Mouse (Mus musculus): ENCODE measurements around the gene Tlcd1.

Gene Tlcd1

GRCm38 (mm10) chr11:78202372-78202771, 25.9 kb downstream of the Tlcd1 start:
- DNase-seq (ENCODE audit: extremely low spot score, low read depth, low spot score) = no peak

- DNase-seq (ENCODE audit: extremely low spot score, low read depth, low spot score) = no peak
Observed at GRCm38 (mm10) chr11:78204287-78204686, 27.8 kb downstream of the Tlcd1 start.

- DNase-seq (ENCODE audit: extremely low spot score, low read depth, low spot score) = no peak
Observed at GRCm38 (mm10) chr11:78205361-78206206, 29.1 kb downstream of the Tlcd1 start.

- no peak for DNase-seq (ENCODE audit: extremely low spot score, low read depth, low spot score)
Observed at GRCm38 (mm10) chr11:78207190-78207589, 30.7 kb downstream of the Tlcd1 start.

- no peak for DNase-seq (ENCODE audit: extremely low spot score, low read depth, low spot score)
Observed at GRCm38 (mm10) chr11:78209886-78210285, 33.4 kb downstream of the Tlcd1 start.

GRCm38 (mm10) chr11:78210615-78211014, 34.1 kb downstream of the Tlcd1 start:
- DNase-seq (ENCODE audit: extremely low spot score, low read depth, low spot score) = no peak

- no peak for DNase-seq (ENCODE audit: extremely low spot score, low read depth, low spot score)
Observed at GRCm38 (mm10) chr11:78211513-78211912, 35.0 kb downstream of the Tlcd1 start.

- DNase-seq (ENCODE audit: extremely low spot score, low read depth, low spot score) = no peak
Observed at GRCm38 (mm10) chr11:78213086-78213817, 36.7 kb downstream of the Tlcd1 start.

- no peak for DNase-seq (ENCODE audit: extremely low spot score, low read depth, low spot score)
Observed at GRCm38 (mm10) chr11:78215709-78216317, 39.3 kb downstream of the Tlcd1 start.

- DNase-seq (ENCODE audit: extremely low spot score, low read depth, low spot score) = no peak
Observed at GRCm38 (mm10) chr11:78223586-78223985, 47.1 kb downstream of the Tlcd1 start.
